Mouse (Mus musculus) embryonic fibroblast, embryonic 13.5 days (primary cell): Measurements from ENCODE around the gene Gcsh. TPM values are rescaled to one million over a fixed set of nuclear protein-coding genes. Genes with fewer than 3 reads are reported as not detected.

Source experiments
- H3K27ac ChIP-seq: 2 replicates; pipeline ENCODE4 v1.5.1; 2012; ENCODE audit warnings: low read length, control low read depth, inconsistent platforms; ENCODE audit not compliant: insufficient read depth
- H3K4me1 ChIP-seq: 2 replicates; pipeline ENCODE4 v1.6.1; 2011; ENCODE audit warnings: low read length; ENCODE audit not compliant: control insufficient read depth, insufficient read depth
- H3K4me3 ChIP-seq: 2 replicates; pipeline ENCODE4 v1.5.1; 2011; ENCODE audit warnings: mild to moderate bottlenecking, control low read depth, low read length; ENCODE audit not compliant: insufficient read depth
- CTCF ChIP-seq: IDR thresholded peaks from 2 replicates; pipeline ENCODE4 v1.5.1; 2011; ENCODE audit warnings: mild to moderate bottlenecking, control low read depth, low read length, moderate library complexity, borderline replicate concordance; ENCODE audit not compliant: insufficient read depth
- POLR2A ChIP-seq: IDR thresholded peaks from 2 replicates; pipeline ENCODE4 v1.6.1; 2011; ENCODE audit warnings: low read depth, mild to moderate bottlenecking, control low read depth, low read length, moderate library complexity
- polyA plus RNA-seq: library from polyadenylated mRNA; stranded (reverse); fragments of >200 nt; gene quantifications from 2 replicates; pipeline ENCODE4 v1.2.4, GENCODE M21; 2011; ENCODE audit warnings: low read depth; ENCODE audit not compliant: missing spikeins, insufficient read length

The Gcsh gene
- polyA plus RNA-seq, 1 experiment = 67.7 TPM

DNA sequence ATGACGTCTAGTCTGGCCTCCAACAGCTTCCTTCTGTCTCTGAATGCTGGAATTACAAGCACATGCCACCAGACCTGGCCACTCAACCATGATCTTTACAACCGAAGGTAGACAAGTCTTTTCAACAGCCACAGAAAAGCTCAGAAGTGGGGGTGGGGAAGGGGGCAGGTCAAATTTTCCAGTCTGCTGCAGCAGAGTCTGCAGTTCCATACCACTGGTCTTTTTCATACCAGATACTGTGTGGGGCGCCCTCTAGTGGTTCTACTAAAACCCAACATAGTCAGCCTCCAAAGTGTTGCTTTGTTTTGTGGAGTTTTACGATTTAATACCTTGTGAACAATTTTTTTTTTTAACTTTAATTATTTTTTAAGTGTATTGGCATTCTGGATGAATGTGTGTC lies 13.2 kb downstream of the Gcsh start:
- Histone ChIP-seq H3K4me1 (peaks cover 2% of the 10 kb centered on the region; the same call in 1 of the 2 replicates), H3K27ac (no peak overlapping the region), H3K4me3 (no peak overlapping the region)
- TF ChIP-seq POLR2A (no peak), CTCF (no peak)

DNA sequence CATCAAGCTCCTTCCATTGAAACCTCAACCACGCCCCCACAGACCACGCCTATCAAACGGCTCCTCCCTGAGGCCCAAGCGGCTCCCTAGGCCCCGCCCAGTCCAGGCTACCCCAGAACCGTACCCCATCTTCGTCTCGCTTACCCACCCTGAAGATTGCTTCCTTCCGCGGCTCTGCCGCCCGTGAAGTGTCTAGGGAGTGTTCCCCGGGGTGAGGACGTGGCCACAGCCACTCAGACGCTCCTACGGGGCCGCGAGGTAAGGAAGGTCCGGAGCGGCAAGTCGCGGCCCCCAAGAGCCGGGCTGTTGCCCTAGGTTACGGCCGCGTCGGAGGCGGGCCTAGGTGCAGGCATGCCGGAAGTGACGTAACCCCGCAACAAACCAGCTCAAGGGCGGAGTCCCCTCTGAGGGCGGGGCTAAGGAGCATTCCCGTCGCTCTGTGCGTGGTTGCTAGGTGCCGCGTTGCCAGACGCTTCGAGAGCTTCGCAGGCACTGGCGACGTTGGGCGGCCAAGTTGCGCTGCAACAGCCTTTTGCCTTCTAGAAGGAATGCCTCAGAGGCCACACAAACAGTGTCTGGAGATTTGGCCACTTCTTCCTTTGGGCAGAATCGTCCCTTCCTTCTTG lies 14.6 kb downstream of the Gcsh start, which contains the start of gene 1700030J22Rik:
1700030J22Rik (minus strand) TSS at position 329 of the 626 bp plus-strand sequence.
- peak within 1 kb of the TSS; percentile 86 for H3K4me3 ChIP-seq
- H3K4me1 ChIP-seq = peaks cover 2% of the 10 kb centered on the region; the same call in 1 of the 2 replicates
- TF ChIP-seq CTCF = no peak
- TF ChIP-seq POLR2A = no peak
- H3K27ac ChIP-seq = no peak within 1 kb of the TSS

DNA sequence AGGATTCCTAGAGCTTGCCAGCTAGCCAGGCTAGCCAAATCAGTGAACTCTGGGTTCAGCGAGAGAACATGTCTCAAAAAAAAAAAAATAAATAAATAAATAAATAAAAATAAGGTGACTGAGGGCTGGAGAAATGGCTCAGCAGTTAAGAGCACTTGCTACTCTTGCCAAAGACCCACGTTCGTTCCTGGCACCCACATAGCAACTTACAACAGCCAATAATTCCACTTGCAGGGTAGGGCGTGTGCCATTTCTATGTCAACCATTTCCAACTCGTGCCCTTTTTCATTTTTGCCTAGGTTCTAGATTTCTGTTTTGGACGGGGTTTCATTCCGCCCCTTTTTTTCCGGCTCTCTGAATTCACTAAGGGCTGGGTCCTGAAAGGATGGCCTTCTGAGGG lies 15.3 kb downstream of the Gcsh start:
- H3K4me3 ChIP-seq = peak overlapping the region; percentile 86
- no peak overlapping the region for H3K27ac ChIP-seq
- TF ChIP-seq POLR2A = no peak
- no peak for TF ChIP-seq CTCF
- peaks cover 2% of the 10 kb centered on the region; the same call in 1 of the 2 replicates for H3K4me1 ChIP-seq

DNA sequence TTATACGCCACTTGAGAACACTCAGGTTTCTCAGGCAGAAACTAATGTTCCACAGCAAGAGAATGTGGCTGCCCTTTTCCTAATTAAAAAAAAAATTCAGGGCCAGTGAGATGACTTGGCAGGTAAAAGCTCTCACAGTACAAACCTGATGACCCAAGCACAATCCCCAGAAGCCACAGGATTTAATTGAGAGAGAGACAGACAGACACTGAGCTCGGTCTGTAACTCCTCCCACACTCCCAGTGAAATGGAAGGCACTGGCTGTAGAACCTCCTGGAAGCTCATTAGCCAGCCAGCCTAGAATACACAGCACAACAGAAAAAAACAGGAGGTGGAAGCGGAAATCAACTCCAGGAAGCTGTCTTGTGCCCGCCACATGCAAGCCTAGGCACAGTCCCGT lies 17.7 kb downstream of the Gcsh start:
- H3K4me1 ChIP-seq = peaks cover 2% of the 10 kb centered on the region; the same call in 1 of the 2 replicates
- H3K27ac ChIP-seq = no peak overlapping the region
- TF ChIP-seq POLR2A = no peak
- TF ChIP-seq CTCF = no peak
- H3K4me3 ChIP-seq = no peak overlapping the region

DNA sequence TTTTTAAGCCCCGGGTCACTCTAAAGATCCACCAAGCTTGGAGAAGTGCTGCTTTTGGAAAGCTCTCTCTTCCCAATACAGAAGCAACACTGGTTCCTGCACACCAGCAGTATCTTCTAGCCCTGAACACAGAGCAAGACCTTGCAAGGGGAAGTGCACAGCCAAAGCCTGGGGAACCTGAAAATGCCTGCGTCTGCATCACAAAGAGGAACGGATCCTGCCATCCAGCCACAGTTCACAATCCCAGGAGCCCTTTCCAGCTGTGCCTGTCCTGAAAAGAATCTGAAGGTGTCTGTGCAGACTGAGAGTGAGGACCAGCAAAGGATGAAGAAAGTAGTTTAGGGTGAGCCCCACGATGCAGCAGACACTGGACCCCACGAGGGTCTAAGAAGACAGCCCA lies 18.3 kb downstream of the Gcsh start:
- H3K4me1 ChIP-seq = peaks cover 2% of the 10 kb centered on the region; the same call in 1 of the 2 replicates
- no peak for TF ChIP-seq CTCF
- no peak for TF ChIP-seq POLR2A
- H3K4me3 ChIP-seq = no peak overlapping the region
- no peak overlapping the region for H3K27ac ChIP-seq

DNA sequence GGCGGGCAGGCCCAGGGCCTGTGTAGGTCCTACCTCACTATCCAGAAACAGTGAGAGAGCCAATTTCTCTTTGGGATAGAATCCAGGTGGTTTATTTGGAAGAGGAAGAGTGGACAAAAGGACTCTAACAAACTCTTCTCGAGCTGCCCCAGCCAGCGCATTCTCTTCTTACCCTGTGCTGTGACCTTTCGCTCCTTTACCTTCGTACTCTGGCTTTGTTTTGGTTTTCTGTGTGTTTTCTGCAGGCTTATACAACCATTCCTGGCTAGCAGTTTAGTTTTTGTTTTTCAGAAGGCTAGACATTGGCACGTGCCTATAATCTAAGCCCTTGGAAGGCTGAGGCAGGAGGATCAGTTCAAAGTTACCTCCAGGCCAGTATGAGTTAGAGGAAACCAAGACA lies 23.8 kb downstream of the Gcsh start:
- no peak for TF ChIP-seq POLR2A
- TF ChIP-seq CTCF = no peak

DNA sequence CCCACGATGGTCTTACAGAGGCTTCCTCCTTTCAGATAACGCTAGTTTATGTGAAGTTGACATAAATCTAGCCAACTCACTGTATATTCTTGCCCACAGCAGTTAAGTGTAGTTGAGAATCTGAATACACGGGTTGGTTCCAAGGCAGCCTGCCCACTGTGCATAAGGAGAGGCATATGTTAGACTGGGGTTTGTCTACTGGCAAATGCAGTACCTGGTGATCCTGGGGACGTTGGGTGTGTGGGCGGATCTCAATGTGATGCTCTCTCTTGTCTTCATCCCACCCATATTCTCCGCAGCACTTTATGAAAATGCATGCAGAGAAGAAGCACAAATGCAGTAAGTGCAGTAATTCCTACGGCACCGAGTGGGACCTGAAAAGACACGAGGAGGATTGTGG lies 38.9 kb downstream of the Gcsh start:
- Histone ChIP-seq H3K27ac (no peak overlapping the region), H3K4me1 (peaks cover 2% of the 10 kb centered on the region; the same call in 1 of the 2 replicates), H3K4me3 (no peak overlapping the region)
- no peak for TF ChIP-seq CTCF
- TF ChIP-seq POLR2A = no peak

More for the DNA sequence above, 23.8 kb downstream of the Gcsh start:
- Histone ChIP-seq H3K27ac (no peak overlapping the region), H3K4me1 (no peaks in the 10 kb centered on the region), H3K4me3 (no peak overlapping the region)

DNA sequence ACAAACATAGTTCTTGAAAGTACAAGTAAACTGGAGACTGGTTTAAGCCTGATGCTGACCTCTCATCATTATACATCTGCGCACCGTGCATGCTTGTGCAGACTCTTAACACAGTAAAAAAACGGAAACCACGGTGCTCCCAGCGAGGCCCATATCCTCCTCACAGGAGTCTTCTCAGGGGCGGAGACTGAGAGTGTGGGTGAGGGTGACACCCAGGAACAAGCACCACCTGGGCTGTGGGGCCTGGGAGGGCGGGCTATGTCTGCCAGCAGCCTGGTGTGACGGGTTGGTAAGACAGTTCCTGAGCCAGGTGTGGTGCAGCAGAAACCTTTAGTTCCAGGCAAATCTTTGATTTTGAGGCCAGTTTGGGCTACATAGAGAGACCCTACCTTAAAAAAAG lies 40.9 kb downstream of the Gcsh start:
- no peak overlapping the region for H3K27ac ChIP-seq

DNA sequence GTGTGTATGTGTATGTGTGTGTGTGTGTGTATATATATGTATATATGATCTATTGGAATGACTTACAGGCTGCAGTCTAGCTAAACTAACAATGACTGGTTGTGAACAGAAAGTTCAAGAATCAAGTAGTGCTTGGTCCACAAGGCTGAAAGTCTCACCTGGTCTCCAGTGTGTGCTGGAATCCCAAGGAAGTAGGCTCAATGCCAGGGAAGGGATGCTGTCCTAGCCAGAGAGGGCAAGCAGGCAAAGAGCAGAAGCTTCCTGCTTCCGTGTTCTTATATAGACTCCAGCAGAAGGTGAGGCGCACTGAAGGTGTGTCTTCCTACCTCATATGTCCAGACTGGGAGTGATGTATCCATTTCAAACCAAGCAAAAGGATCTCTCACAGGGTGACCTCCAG lies 41.6 kb downstream of the Gcsh start:
- H3K27ac ChIP-seq = no peak overlapping the region
- H3K4me3 ChIP-seq = no peak overlapping the region
- TF ChIP-seq CTCF (no peak), POLR2A (no peak)
- H3K4me1 ChIP-seq = peaks cover 2% of the 10 kb centered on the region; the same call in 1 of the 2 replicates

More for the DNA sequence above, 40.9 kb downstream of the Gcsh start:
- Histone ChIP-seq H3K4me3 (no peak overlapping the region), H3K4me1 (peaks cover 2% of the 10 kb centered on the region; the same call in 1 of the 2 replicates)
- TF ChIP-seq CTCF = no peak

DNA sequence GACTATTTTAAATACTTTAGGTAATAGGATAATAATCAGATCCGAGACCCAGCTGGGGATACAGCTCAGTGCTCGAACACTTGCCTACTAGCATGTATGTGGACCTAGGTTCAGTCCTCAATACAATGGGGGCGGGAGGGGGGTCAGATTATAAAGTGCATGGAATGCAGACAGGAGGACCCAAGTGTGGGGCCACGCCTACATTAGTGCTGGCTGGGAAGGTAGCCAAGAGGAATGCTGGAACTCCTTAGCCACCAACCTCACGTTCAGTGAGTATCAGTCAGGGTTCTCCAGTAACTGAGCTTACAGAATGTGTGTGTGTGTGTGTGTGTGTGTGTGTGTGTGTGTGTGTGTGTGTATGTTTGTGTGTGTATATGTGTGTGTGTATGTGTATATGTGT lies 42.0 kb downstream of the Gcsh start:
- Histone ChIP-seq H3K4me1 (peaks cover 2% of the 10 kb centered on the region; the same call in 1 of the 2 replicates), H3K27ac (no peak overlapping the region), H3K4me3 (no peak overlapping the region)
- TF ChIP-seq CTCF = no peak
- no peak for TF ChIP-seq POLR2A
